Mouse (Mus musculus) forebrain, embryonic 16.5 days (tissue): ENCODE measurements around the gene Gm48552. TPM values are rescaled to one million over a fixed set of nuclear protein-coding genes. Genes with fewer than 3 reads are reported as not detected.
A peak's percentile ranks its signal among the peaks of the same experiment; 100 is the strongest.

ENCODE experiments used
- ATAC-seq: fragments of 200-750 bp; cut with Nextera tagmentation; 2 replicates; pipeline ENCODE4 v1.8.0; 2017; ENCODE audit warnings: mild to moderate bottlenecking, moderate library complexity
- H3K27ac ChIP-seq: fragments of 300-500 bp; sonication (generic); 2 replicates; pipeline ENCODE4 v1.5.1; 2014; ENCODE audit warnings: low read length, control low read depth
- H3K27me3 ChIP-seq: fragments of 300-500 bp; sonication (generic); replicated peaks from 2 replicates; pipeline ENCODE4 v1.6.1; 2014; ENCODE audit warnings: low read length; ENCODE audit not compliant: control insufficient read depth, insufficient read depth
- H3K36me3 ChIP-seq: fragments of 300-500 bp; sonication (generic); 2 replicates; pipeline ENCODE4 v1.6.1; 2014; ENCODE audit not compliant: control insufficient read depth, insufficient read depth
- H3K4me1 ChIP-seq: fragments of 300-500 bp; sonication (generic); replicated peaks from 2 replicates; pipeline ENCODE4 v1.6.1; 2014; ENCODE audit warnings: low read length; ENCODE audit not compliant: control insufficient read depth, insufficient read depth
- H3K4me2 ChIP-seq: fragments of 300-500 bp; sonication (generic); 2 replicates; pipeline ENCODE4 v1.6.1; 2014; ENCODE audit warnings: mild to moderate bottlenecking, low read length, control low read depth
- H3K4me3 ChIP-seq: fragments of 300-500 bp; sonication (generic); replicated peaks from 2 replicates; pipeline ENCODE4 v1.5.1; 2014; ENCODE audit warnings: mild to moderate bottlenecking, low read length, control low read depth
- H3K9ac ChIP-seq: fragments of 300-500 bp; sonication (generic); replicated peaks from 2 replicates; pipeline ENCODE4 v1.6.1; 2014; ENCODE audit warnings: low read depth, low read length, control low read depth
- H3K9me3 ChIP-seq: fragments of 300-500 bp; sonication (generic); 2 replicates; pipeline ENCODE4 v1.6.1; 2016; ENCODE audit warnings: low read length; ENCODE audit not compliant: control insufficient read depth
- WGBS: fragments of 180-500 bp; shearing (Covaris S2); extraction: QIAGEN DNeasy Blood & Tissue Kit; methylation state at CpG from one replicate; pipeline ENCODE4 v1.1.7; 2014; 5-methylcytosine and 5-hydroxymethylcytosine counted together
- polyA plus RNA-seq: library from polyadenylated mRNA; unstranded; fragments of >200 nt; fragmentation: Nextera tagmentation; extraction: Ambion mirVana; gene quantifications from 2 replicates; pipeline ENCODE4 v1.2.1, GENCODE M21; 2015

Gene Gm48552
- 1.0 and 2.2 TPM in 2 replicates for polyA plus RNA-seq

DNA sequence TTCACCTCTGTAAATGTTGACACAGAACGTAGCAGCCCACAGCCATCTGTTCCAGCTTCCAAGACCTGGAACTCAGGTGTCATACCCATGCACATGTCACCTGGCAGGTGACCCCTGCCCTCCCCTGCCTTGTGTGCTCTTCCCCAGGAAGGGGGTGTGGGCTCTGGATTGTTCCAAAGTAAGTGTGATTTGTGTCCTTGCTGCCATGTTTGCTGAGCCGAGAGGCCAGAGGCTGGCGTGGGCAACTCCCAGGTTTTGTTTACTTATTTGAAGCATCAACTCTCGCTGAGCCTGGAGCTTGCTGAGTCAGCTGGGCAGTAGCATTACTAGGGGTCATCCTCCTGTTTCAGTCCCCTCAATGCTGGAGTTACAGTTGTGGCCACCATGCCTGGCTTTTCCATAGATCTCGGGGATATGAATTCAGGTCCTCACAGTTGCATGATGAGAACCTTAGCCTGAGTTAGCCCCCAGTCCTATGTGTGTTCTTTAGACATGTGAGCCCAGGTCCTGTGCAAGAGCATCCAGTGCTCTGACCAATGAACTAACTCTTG is at the start of gene Gm48552:
Gene Gm48552, plus strand, starts transcription at position 501 of the 551 bp plus-strand sequence.
- H3K27me3 ChIP-seq = no peaks in the 10 kb centered on the region
- no peaks in the 10 kb centered on the region for H3K9me3 ChIP-seq
- ATAC-seq = no peak
- no peak within 1 kb of the TSS for H3K4me3 ChIP-seq
- no peak within 1 kb of the TSS for H3K27ac ChIP-seq
- peaks cover 17% of the 10 kb centered on the region for H3K36me3 ChIP-seq
- no peak within 1 kb of the TSS for H3K4me2 ChIP-seq
- H3K9ac ChIP-seq = no peak within 1 kb of the TSS
- H3K4me1 ChIP-seq = peaks cover 17% of the 10 kb centered on the region
- 88% methylated on average over 5 of the region's 5 CpGs for WGBS

DNA sequence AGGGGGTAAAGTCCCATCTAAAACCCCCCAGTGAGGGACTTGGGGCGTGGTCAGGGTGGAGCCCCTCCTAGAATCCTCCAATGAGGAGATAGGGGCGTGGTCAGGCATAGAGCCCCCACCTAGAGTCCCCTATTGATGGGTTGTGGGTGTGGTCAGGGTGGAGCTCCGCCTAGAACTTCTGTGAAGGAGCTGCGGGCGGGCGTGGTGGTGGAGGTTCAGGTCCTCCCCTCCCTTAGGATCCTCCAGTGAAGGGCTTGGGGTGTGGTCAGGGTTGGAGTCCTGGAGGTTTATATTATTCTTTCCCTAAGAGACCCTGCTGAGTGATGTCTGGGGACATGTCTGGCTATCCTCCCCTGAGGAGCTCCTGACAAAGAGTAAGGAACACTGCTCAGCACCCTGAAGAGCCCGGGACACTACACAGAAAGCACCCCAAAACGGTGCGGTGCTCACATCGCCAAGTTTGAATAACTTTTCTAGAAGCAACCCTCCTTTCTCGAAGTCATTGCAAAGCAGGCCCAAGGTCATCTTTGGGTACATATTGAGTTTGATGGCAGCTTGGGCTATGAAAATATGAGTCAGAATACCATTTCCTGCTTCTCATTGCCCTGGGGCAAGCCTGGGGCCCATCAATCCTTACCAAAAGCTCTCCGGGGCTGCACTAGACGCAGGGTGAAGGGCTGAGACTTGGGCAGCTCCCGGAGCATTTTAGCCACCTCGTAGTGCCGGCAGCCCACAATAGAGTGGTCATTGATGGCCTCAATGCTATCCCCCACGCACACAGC is 48.1 kb upstream of the Gm48552 start:
- peaks cover 35% of the 10 kb centered on the region for H3K27me3 ChIP-seq

DNA sequence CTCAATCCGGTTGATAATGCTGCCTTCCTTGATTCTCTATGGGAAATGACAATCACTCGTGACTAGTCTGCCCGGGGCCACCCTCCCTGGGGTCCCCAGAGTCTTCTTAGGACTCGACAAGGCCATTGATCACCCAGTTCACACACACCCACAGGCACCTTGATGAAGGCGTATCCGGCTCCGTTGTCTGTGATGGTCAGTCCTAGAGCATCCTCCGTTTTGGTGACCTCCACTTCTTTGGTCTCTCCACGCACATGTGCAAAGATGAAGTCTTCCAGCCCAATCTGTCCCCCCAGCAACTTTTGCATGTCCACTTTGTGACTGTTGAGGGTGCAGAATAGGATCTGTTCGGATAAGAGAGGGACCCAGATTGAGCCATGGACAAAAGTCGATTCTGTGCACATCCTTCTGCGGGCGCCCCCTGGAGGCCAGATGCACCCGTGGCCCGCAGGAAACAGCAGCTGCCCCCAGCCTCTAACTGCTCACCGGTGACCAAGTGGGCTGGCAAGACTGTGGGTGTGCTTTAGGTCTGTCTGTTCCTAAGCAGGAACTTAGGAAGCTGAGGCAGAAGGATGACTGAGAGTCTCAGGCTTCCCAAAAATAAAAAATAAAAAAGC is 47.4 kb upstream of the Gm48552 start:
- no peaks in the 10 kb centered on the region for H3K36me3 ChIP-seq
- no peaks in the 10 kb centered on the region for H3K9me3 ChIP-seq
- H3K4me3 ChIP-seq = no peak overlapping the region
- no peak for ATAC-seq
- H3K27ac ChIP-seq = no peak overlapping the region
- H3K4me2 ChIP-seq = no peak overlapping the region
- peaks cover 7% of the 10 kb centered on the region for H3K4me1 ChIP-seq
- H3K27me3 ChIP-seq = peaks cover 35% of the 10 kb centered on the region
- WGBS = 32% methylated on average over 16 of the region's 16 CpGs
- H3K9ac ChIP-seq = no peak overlapping the region

More for the DNA sequence above, 48.1 kb upstream of the Gm48552 start:
- no peaks in the 10 kb centered on the region for H3K36me3 ChIP-seq
- peaks cover 6% of the 10 kb centered on the region for H3K4me1 ChIP-seq
- H3K27ac ChIP-seq = no peak overlapping the region
- H3K9me3 ChIP-seq = no peaks in the 10 kb centered on the region
- no peak overlapping the region for H3K4me3 ChIP-seq
- no peak overlapping the region for H3K4me2 ChIP-seq
- H3K9ac ChIP-seq = no peak overlapping the region
- 41% methylated on average over 17 of the region's 17 CpGs for WGBS
- ATAC-seq = no peak

DNA sequence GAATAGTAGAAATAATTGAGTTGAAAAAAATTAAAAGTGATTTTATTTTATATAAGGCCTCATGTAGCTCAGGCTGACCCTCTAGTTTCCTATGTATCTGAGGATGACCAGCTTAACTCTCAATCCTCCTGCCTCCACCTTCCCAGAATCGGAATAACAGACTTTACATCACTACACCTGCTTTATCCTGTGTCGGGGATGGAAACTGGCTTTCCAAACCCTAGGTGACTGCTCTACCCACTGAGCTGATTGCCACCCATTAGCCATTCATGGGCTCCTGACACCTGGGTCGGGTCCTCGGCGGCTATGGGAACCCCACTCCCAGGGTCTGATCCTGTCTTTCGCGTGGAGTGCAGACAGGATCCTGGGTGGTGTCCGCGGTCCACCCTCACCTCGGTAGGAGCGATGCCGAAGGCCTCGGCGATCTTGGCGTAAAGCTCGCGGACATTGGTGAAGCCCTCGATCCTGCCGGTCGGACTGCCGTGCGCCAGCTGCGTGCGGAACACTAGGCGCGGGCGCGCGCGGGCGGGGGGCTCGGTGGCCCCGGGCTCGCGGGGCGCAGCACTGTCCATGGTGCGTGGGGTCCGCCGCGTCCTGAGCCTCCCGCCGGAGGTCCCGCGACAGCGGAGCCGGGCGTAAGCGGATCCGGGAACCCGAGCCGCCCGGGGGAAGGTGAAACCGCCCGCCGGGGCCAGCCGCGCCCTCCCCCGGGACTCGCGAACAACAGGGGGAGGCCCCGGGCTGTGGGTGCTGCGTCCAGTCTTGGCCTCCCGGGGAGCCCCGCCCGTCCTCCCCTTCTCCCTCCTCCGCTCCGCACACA is 45.9 kb upstream of the Gm48552 start, which contains the start of gene Gipc3:
Gene Gipc3, minus strand, starts transcription at position 581 of the 820 bp plus-strand sequence.
- 6% methylated on average over 58 of the region's 67 CpGs for WGBS
- peaks cover 38% of the 10 kb centered on the region for H3K27me3 ChIP-seq

DNA sequence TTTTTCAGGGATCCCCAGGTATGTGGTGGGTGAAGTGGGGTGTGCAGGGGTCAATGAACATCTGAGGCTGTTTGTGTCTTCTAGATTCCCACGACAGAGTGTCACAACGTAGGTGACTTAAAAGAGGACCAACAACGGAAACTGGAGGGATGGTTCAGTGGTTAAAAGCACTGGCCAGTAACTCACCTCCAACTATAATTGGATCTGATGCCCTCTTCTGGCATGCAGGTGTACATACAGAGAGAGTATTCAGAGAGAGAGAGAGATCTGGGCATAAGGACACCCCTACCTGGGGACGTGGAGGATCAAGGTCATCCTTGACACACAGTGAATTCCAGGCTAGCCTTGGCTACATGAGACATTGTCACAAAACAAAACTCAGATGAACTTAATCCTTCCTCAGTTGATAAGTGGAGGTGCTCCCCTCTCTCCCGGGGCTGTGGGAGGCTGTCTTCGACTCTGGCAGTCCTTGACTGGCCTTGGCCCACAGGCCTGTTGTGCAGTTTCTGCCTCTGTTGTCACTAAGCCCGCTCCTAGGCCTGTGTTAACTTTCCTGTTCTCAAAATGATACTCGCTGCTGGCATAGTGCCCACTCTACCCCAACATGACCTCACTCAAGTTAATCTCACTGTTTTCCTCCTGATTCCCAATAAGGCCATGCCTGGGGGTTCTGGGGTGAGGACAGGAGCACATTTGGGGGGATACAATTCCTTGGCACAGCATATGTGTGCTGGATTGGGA is 44.2 kb upstream of the Gm48552 start:
- Histone ChIP-seq H3K4me1 (peaks cover 19% of the 10 kb centered on the region), H3K36me3 (no peaks in the 10 kb centered on the region), H3K4me2 (no peak overlapping the region), H3K9ac (no peak overlapping the region), H3K9me3 (no peaks in the 10 kb centered on the region), H3K4me3 (no peak overlapping the region), H3K27ac (no peak overlapping the region), H3K27me3 (peaks cover 38% of the 10 kb centered on the region)
- 52% methylated on average over 8 of the region's 8 CpGs for WGBS
- ATAC-seq = no peak

More for the DNA sequence above, 45.9 kb upstream of the Gm48552 start, which contains the start of gene Gipc3:
- Histone ChIP-seq H3K4me3 (peak within 1 kb of the TSS; percentile 41), H3K36me3 (no peaks in the 10 kb centered on the region), H3K9ac (peak within 1 kb of the TSS; percentile 45), H3K4me1 (peaks cover 15% of the 10 kb centered on the region), H3K9me3 (no peaks in the 10 kb centered on the region), H3K27ac (no peak within 1 kb of the TSS), H3K4me2 (peak within 1 kb of the TSS; percentile 57)
- ATAC-seq = no peak

DNA sequence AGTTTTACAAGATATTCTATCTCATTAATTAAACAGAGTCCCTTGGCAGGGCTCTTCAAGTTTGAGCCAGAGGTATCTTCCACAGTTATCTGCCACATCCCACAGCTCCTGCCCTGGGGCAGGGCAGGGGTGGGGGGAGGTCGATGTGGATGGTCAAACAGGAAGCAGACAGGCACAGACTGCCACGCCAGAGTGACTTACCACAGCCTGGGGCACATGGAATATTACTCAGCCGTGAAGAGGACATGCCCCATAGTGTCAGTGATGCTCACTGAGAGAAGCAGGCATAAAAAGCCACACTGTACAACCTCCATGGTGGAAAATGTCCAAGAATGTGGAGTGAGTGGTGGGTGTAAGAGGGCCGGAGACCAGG is 43.7 kb upstream of the Gm48552 start:
- Histone ChIP-seq H3K4me2 (no peak overlapping the region), H3K9me3 (no peaks in the 10 kb centered on the region), H3K4me1 (peaks cover 24% of the 10 kb centered on the region), H3K9ac (no peak overlapping the region), H3K36me3 (no peaks in the 10 kb centered on the region), H3K27me3 (peaks cover 38% of the 10 kb centered on the region), H3K27ac (no peak overlapping the region), H3K4me3 (no peak overlapping the region)
- ATAC-seq = no peak
- 86% methylated on average over 4 of the region's 4 CpGs for WGBS

DNA sequence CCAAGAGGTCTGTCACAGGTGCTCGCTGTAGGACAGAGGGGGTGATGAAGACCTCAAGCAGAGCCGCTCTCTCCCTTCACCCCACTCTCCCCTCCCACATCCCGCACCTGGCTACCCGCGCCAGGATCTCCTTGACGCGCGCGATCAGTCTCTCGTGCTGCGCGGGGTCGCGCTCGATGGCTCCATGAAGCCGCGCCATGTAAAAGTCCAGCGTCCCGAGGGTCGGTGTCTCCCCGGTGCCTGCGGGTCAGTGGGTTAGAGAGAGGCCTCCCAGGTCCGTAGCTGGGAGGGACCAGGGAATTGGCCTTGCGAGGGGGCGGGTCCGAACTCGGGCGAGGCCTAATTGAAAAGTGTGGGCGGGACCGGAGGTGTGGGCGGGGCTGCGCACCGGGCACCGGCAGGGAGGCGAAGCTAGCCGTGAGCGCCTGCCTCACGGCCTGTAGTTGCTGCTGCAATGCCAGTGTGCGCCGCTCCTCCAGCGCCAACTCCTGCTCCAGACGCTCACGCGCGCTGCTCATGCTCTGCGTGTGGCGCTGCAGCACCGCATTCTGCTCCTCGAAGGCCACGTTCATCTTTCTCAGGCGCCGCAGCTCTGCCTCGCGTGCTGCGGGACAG is 42.2 kb upstream of the Gm48552 start:
- WGBS = 9% methylated on average over 53 of the region's 55 CpGs
- peak overlapping the region; percentile 59 for H3K4me2 ChIP-seq
- no peak for ATAC-seq
- peak overlapping the region; percentile 45 for H3K9ac ChIP-seq
- peaks cover 34% of the 10 kb centered on the region for H3K27me3 ChIP-seq
- peaks cover 28% of the 10 kb centered on the region for H3K4me1 ChIP-seq
- H3K36me3 ChIP-seq = no peaks in the 10 kb centered on the region
- no peak overlapping the region for H3K27ac ChIP-seq
- H3K4me3 ChIP-seq = peak overlapping the region; percentile 37
- no peaks in the 10 kb centered on the region for H3K9me3 ChIP-seq

DNA sequence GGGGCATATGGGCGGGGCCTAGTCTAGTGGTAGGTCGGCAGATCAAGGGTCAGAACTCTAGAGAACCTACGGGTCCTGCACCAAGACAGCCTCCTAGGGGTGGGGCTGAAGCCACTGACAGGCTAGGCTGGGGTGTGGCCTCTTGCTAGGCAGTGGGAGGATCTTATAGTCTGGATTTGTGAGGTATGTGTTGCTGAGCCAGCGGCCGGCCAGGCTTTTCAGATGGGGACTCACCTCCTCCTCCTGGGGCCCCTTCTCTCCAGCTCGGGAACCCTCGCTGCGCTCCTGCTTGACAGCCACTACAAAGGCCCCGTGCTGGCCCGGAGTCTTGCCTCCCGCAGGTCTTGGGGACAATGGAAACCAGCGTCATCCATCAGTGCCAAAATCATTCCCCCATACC is 39.7 kb upstream of the Gm48552 start:
- no peaks in the 10 kb centered on the region for H3K36me3 ChIP-seq
- H3K4me1 ChIP-seq = peaks cover 22% of the 10 kb centered on the region
- 5% methylated on average over 12 of the region's 12 CpGs for WGBS
- no peaks in the 10 kb centered on the region for H3K9me3 ChIP-seq
- ATAC-seq = no peak
- H3K27me3 ChIP-seq = peaks cover 12% of the 10 kb centered on the region
- H3K4me2 ChIP-seq = peak overlapping the region; percentile 95
- H3K4me3 ChIP-seq = peak overlapping the region; percentile 70
- H3K9ac ChIP-seq = no peak overlapping the region; the same call in 1 of the 2 replicates
- H3K27ac ChIP-seq = no peak overlapping the region
